Mouse (Mus musculus) activated CD4-positive, CD25-positive, alpha-beta regulatory T cell, adult 4 months (primary cell): ENCODE measurements around the gene Nutm1. TPM values are rescaled to one million over a fixed set of nuclear protein-coding genes. Genes with fewer than 3 reads are reported as not detected.

Experiments used
- polyA plus RNA-seq, 2 experiments: library from polyadenylated mRNA; unstranded; fragments of 100-300 nt; shearing (Covaris generic); gene quantifications; one replicate each; pipeline ENCODE4 v1.2.1; 2017

Nutm1 gene
- polyA plus RNA-seq, 2 experiments from 2014 or later: not detected

Other genes starting within 250 kb of the Nutm1 start
- not detected for gene Olfr1310, start 246.6 kb downstream of the Nutm1 start, polyA plus RNA-seq
- not detected for gene Olfr1311, start 234.9 kb downstream of the Nutm1 start, polyA plus RNA-seq
- under 1 TPM in 1 of 2 experiments, not detected in 1; 0.08 TPM for gene Olfr1312, start 209.1 kb downstream of the Nutm1 start, polyA plus RNA-seq
- gene Olfr1313, start 181.4 kb downstream of the Nutm1 start, polyA plus RNA-seq: not detected
- not detected for gene Olfr1314, start 162.5 kb downstream of the Nutm1 start, polyA plus RNA-seq
- not detected for gene Olfr1315-ps1, start 143.9 kb downstream of the Nutm1 start, polyA plus RNA-seq
- gene Olfr1316, start 124.3 kb downstream of the Nutm1 start, polyA plus RNA-seq: under 1 TPM in 1 of 2 experiments, not detected in 1; 0.11 TPM
- not detected for gene Olfr1317, start 119.0 kb downstream of the Nutm1 start, polyA plus RNA-seq
- not detected for gene Olfr1318, start 105.1 kb downstream of the Nutm1 start, polyA plus RNA-seq
- 10 to 100 TPM; 25.3 to 33.5 TPM for gene Lpcat4, start 19.8 kb downstream of the Nutm1 start, polyA plus RNA-seq
- 100 to 1,000 TPM; 171 to 211 TPM for gene Nop10, start 2.6 kb upstream of the Nutm1 start, polyA plus RNA-seq
- 10 to 100 TPM; 47.9 to 48.7 TPM for gene Slc12a6, start 6.5 kb upstream of the Nutm1 start, polyA plus RNA-seq
- gene Gm21985, start 7.0 kb upstream of the Nutm1 start, polyA plus RNA-seq: not detected
- gene Emc4, start 108.7 kb upstream of the Nutm1 start, polyA plus RNA-seq: 10 to 100 TPM; 76.4 to 79.2 TPM
- 10 to 100 TPM; 21.4 to 21.7 TPM for gene Katnbl1, start 119.9 kb upstream of the Nutm1 start, polyA plus RNA-seq
- gene Emc7, start 195.7 kb upstream of the Nutm1 start, polyA plus RNA-seq: 10 to 100 TPM; 11.5 to 14.5 TPM
- not detected for gene Chrm5, start 221.5 kb upstream of the Nutm1 start, polyA plus RNA-seq
- 10 to 100 TPM; 12.1 to 13.0 TPM for gene Aven, start 233.7 kb upstream of the Nutm1 start, polyA plus RNA-seq